Mouse (Mus musculus): ENCODE measurements around the gene Rgs16. TPM values are rescaled to one million over a fixed set of nuclear protein-coding genes. Genes with fewer than 3 reads are reported as not detected.
A peak's percentile ranks its signal among the peaks of the same experiment; 100 is the strongest.
"Not testable (repeated sequence)": the region's sequence is repeated elsewhere in the genome, so short reads cannot be mapped to it uniquely, and the experiment has no call there.

The Rgs16 gene
- polyA plus RNA-seq, 1 experiment = 0.44 TPM

- H3K4me3 ChIP-seq (ENCODE audit: insufficient read depth, low read depth, low read length) = peak overlapping the region; percentile 0; the same call in 1 of the 2 replicates
- no peaks in the 10 kb centered on the region for H3K4me1 ChIP-seq (ENCODE audit: control insufficient read depth, insufficient read depth, insufficient read length, low read length)
- no peak overlapping the region for H3K27ac ChIP-seq (replicated peaks; ENCODE audit: low read depth, low read length)
These were observed 13.7 kb downstream of the Rgs16 start for GRCm38 (mm10) chr1:153753725-153754464.

GRCm38 (mm10) chr1:153764136-153764535, 24.0 kb downstream of the Rgs16 start:
- Histone ChIP-seq H3K27ac (replicated peaks; ENCODE audit: low read depth, low read length) (no peak overlapping the region), H3K4me1 (ENCODE audit: control insufficient read depth, insufficient read depth, insufficient read length, low read length) (no peaks in the 10 kb centered on the region), H3K4me3 (ENCODE audit: insufficient read depth, low read depth, low read length) (no peak overlapping the region)

GRCm38 (mm10) chr1:153766298-153766697, 26.1 kb downstream of the Rgs16 start:
- Histone ChIP-seq H3K4me1 (ENCODE audit: control insufficient read depth, insufficient read depth, insufficient read length, low read length) (no peaks in the 10 kb centered on the region), H3K27ac (replicated peaks; ENCODE audit: low read depth, low read length) (no peak overlapping the region)

GRCm38 (mm10) chr1:153767281-153767680, 27.1 kb downstream of the Rgs16 start:
- H3K4me1 ChIP-seq (ENCODE audit: control insufficient read depth, insufficient read depth, insufficient read length, low read length) = no peaks in the 10 kb centered on the region
- H3K27ac ChIP-seq (replicated peaks; ENCODE audit: low read depth, low read length) = 0 out of 2 replicates have a peak overlapping the region, but pooled peaks have one; percentile 36
- no peak overlapping the region for H3K4me3 ChIP-seq (ENCODE audit: insufficient read depth, low read depth, low read length)

More at GRCm38 (mm10) chr1:153766298-153766697, 26.1 kb downstream of the Rgs16 start:
- H3K4me3 ChIP-seq (ENCODE audit: insufficient read depth, low read depth, low read length) = no peak overlapping the region

- no peaks in the 10 kb centered on the region for H3K4me1 ChIP-seq (ENCODE audit: control insufficient read depth, insufficient read depth, insufficient read length, low read length)
- H3K4me3 ChIP-seq (ENCODE audit: insufficient read depth, low read depth, low read length) = no peak overlapping the region
- peak overlapping the region; percentile 23; the same call in 1 of the 2 replicates for H3K27ac ChIP-seq (replicated peaks; ENCODE audit: low read depth, low read length)
These were observed 28.3 kb downstream of the Rgs16 start for GRCm38 (mm10) chr1:153768465-153768864.

GRCm38 (mm10) chr1:153769571-153769970, 29.4 kb downstream of the Rgs16 start:
- not testable (repeated sequence) for H3K4me3 ChIP-seq (ENCODE audit: insufficient read depth, low read depth, low read length); H3K4me1 ChIP-seq (ENCODE audit: control insufficient read depth, insufficient read depth, insufficient read length, low read length); H3K27ac ChIP-seq (replicated peaks; ENCODE audit: low read depth, low read length)

- H3K4me1 ChIP-seq (ENCODE audit: control insufficient read depth, insufficient read depth, insufficient read length, low read length) = no peaks in the 10 kb centered on the region
- H3K4me3 ChIP-seq (ENCODE audit: insufficient read depth, low read depth, low read length) = no peak overlapping the region
These were observed 30.0 kb downstream of the Rgs16 start for GRCm38 (mm10) chr1:153769998-153770775.

GRCm38 (mm10) chr1:153770776-153771167, 30.6 kb downstream of the Rgs16 start:
- no peaks in the 10 kb centered on the region for H3K4me1 ChIP-seq (ENCODE audit: control insufficient read depth, insufficient read depth, insufficient read length, low read length)
- no peak overlapping the region for H3K4me3 ChIP-seq (ENCODE audit: insufficient read depth, low read depth, low read length)
- no peak overlapping the region for H3K27ac ChIP-seq (replicated peaks; ENCODE audit: low read depth, low read length)

More at GRCm38 (mm10) chr1:153769998-153770775, 30.0 kb downstream of the Rgs16 start:
- H3K27ac ChIP-seq (replicated peaks; ENCODE audit: low read depth, low read length) = no peak overlapping the region

- Histone ChIP-seq H3K4me1 (ENCODE audit: control insufficient read depth, insufficient read depth, insufficient read length, low read length) (no peaks in the 10 kb centered on the region), H3K27ac (replicated peaks; ENCODE audit: low read depth, low read length) (no peak overlapping the region), H3K4me3 (ENCODE audit: insufficient read depth, low read depth, low read length) (no peak overlapping the region)
These were observed 35.0 kb downstream of the Rgs16 start for GRCm38 (mm10) chr1:153775174-153775573.

- Histone ChIP-seq H3K4me3 (ENCODE audit: insufficient read depth, low read depth, low read length) (no peak overlapping the region), H3K4me1 (ENCODE audit: control insufficient read depth, insufficient read depth, insufficient read length, low read length) (no peaks in the 10 kb centered on the region), H3K27ac (replicated peaks; ENCODE audit: low read depth, low read length) (no peak overlapping the region)
These were observed 36.1 kb downstream of the Rgs16 start for GRCm38 (mm10) chr1:153776257-153776656.

- no peak overlapping the region for H3K4me3 ChIP-seq (ENCODE audit: insufficient read depth, low read depth, low read length)
- no peak overlapping the region for H3K27ac ChIP-seq (replicated peaks; ENCODE audit: low read depth, low read length)
- H3K4me1 ChIP-seq (ENCODE audit: control insufficient read depth, insufficient read depth, insufficient read length, low read length) = no peaks in the 10 kb centered on the region
These were observed 38.1 kb downstream of the Rgs16 start for GRCm38 (mm10) chr1:153778205-153778604.

- no peak overlapping the region for H3K4me3 ChIP-seq (ENCODE audit: insufficient read depth, low read depth, low read length)
- no peaks in the 10 kb centered on the region for H3K4me1 ChIP-seq (ENCODE audit: control insufficient read depth, insufficient read depth, insufficient read length, low read length)
- no peak overlapping the region for H3K27ac ChIP-seq (replicated peaks; ENCODE audit: low read depth, low read length)
These were observed 43.2 kb downstream of the Rgs16 start for GRCm38 (mm10) chr1:153783339-153783738.

GRCm38 (mm10) chr1:153785608-153786007, 45.5 kb downstream of the Rgs16 start:
- Histone ChIP-seq H3K4me3 (ENCODE audit: insufficient read depth, low read depth, low read length) (no peak overlapping the region), H3K27ac (replicated peaks; ENCODE audit: low read depth, low read length) (no peak overlapping the region), H3K4me1 (ENCODE audit: control insufficient read depth, insufficient read depth, insufficient read length, low read length) (no peaks in the 10 kb centered on the region)

- H3K27ac ChIP-seq (replicated peaks; ENCODE audit: low read depth, low read length) = no peak overlapping the region
- no peaks in the 10 kb centered on the region for H3K4me1 ChIP-seq (ENCODE audit: control insufficient read depth, insufficient read depth, insufficient read length, low read length)
- no peak overlapping the region for H3K4me3 ChIP-seq (ENCODE audit: insufficient read depth, low read depth, low read length)
These were observed 50.6 kb downstream of the Rgs16 start for GRCm38 (mm10) chr1:153790708-153791107.

GRCm38 (mm10) chr1:153794241-153794640, 54.1 kb downstream of the Rgs16 start:
- Histone ChIP-seq H3K27ac (replicated peaks; ENCODE audit: low read depth, low read length) (no peak overlapping the region), H3K4me1 (ENCODE audit: control insufficient read depth, insufficient read depth, insufficient read length, low read length) (no peaks in the 10 kb centered on the region), H3K4me3 (ENCODE audit: insufficient read depth, low read depth, low read length) (no peak overlapping the region)

All from brown adipose tissue, adult 24 weeks (tissue).